Mouse (Mus musculus): Measurements from ENCODE around the gene 4930519P11Rik.

4930519P11Rik gene

DNA sequence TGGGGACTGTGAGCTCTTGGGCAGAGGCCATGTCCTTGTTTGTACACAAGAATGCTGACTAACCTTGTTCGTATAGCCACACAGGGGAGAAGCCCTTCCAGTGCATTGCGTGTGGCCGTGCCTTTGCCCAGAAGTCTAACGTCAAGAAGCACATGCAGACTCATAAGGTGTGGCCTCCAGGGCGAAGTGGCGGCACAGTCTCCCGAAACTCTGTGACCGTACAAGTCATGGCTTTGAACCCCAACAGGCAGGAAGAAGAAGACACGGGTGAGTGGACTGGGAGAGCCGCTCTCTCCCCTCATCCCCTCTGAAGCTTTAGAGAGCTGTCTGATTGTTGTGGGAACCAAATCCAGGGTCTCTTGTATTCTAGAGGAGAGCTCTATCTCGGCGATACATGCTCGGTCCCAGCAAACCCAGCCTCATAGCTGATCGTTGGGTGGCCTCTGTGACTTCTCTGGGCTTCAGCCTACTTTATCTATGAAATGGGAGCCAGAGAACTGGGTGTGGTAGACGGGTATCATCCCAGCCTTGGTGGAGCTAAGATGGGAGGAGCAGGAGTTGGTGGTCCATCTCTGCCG is 19.1 kb upstream of the 4930519P11Rik start:
- no peak for DNase-seq (ENCODE audit: low spot score)

DNA sequence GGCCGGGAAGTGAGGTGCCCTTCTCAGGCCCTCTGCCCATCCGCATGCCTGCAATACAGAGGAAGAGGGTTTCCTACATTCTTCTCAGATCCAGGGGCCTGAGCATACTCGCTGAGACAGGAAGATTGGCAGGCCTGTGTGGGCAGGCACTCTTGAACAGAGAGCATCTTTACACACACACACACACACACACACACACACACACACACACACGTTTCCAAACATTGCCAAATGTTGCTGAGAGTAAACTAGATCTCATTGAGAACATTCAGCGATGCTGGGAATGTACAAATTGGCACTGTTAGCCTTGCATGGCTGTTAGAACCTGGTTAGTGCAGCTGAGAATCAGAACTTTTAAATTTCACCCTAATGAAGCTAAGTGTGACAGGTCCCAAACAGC is 17.3 kb upstream of the 4930519P11Rik start:
- DNase-seq (ENCODE audit: low spot score) = no peak

DNA sequence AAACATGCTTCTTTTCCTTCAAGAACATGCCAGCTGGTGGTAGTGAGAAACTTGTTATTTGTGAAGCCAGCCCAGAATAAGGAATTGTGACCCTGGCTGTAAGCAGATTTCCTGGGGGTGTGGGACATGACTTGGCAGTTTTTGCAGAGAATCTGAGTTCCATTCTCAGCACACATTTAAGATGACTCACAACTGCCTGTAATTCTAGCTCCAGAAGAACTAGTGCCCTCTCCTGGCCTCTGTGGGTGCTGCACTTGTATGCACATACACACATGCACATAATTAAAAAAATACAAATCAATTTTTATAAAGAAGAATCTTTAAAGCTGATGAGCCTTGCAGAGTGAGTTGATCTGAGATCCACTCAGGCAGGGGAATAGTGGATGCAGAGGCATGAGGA is 10.9 kb upstream of the 4930519P11Rik start:
- no peak for DNase-seq (ENCODE audit: low spot score)

DNA sequence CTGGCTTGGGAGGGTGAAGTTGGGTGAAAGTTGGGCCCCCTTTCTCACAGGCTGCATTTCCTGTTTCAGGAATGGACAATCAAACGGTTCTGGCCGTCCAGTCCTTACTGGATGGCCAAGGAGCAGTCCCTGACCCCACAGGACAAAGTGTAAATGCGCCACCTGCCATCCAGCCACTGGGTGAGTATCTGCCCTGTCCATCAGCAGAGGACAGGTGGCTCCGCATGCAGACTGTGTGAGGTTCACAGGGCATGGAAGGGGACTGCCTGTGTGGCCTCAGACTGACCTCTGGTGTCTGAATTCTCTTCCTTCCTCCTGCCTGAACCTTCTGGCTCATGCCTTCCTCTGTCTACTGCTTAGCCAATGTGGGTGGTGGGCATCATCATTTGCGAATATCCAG is 8.4 kb upstream of the 4930519P11Rik start:
- no peak for DNase-seq (ENCODE audit: low spot score)

DNA sequence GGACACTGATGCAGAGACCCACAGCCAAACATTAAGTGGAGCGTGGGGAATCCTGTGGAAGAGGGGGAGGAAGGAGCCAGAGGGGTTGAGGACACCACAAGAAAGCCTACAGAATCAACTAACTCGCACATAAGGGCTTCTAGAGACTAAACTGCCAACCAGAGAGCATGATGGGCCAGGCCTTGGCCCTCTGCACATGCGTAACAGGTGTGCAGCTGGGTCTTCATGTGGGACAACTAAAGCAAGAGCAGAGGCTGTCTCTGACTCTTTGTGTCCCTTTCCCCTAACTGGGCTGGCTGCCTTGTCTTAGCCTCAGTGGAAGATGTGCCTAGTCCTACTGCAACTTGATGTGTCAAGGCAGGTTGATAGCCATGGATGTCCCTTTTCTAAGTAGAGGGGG is 3.8 kb upstream of the 4930519P11Rik start:
- DNase-seq (ENCODE audit: low spot score) = no peak

DNA sequence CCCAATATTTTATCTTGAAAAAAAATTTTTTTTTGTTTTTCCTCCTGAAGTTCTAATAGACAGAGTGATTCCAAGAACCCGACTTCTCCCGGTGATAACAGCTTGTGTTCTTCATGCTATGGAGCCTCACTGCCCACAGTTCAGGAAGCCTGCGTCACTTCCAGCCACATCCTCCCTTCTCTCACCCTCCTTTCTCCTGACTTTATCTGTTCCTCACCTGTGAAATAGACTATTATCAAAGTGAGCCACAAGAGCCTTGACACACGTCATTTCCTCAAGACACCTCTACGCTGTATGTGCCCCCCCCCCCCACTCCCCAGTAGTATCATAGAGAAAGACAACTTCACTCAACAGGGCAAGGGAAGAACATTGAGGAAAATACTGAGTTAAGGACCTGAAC is 2.4 kb upstream of the 4930519P11Rik start:
- DNase-seq (ENCODE audit: low spot score) = no peak

GRCm38 (mm10) chr2:154614841-154615576 is 1.8 kb upstream of the 4930519P11Rik start:
- no peak for DNase-seq (ENCODE audit: low spot score)

DNA sequence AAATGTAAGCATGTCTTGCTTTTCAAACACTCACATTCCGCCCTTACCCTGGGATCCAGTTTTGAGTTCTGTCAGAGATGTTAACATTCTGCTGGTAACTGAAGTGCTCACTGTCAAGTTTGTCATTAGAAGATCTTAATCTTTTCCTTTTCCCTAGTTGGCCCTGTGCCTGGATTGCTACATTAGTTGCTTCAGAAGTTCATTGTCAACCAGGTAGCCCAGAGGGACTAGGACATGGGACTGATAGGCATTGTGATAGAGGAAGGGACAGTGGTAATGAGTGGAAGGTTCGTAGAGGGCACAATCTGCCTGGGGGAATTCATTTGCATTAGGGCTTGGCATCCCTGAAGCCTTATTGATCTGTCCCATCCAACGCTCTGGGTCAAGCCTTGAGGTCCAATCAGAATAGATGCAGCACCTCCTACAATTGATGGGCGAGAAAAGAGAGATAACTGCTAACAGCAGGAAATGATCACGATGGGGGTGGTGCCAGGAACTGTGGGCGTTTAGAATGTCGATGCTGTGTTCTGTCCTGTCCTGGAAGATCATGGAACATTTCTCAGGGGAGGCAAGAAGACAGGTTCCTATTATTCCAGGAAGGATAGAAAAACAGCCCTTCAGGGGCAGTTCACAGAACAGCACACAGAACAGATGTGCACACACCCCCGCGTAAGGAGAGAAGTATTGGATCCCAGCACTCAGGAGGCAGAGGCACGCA is 4.0 kb downstream of the 4930519P11Rik start:
- DNase-seq (ENCODE audit: low spot score) = no peak

- DNase-seq (ENCODE audit: low spot score) = no peak
These were observed 6.3 kb downstream of the 4930519P11Rik start for GRCm38 (mm10) chr2:154606965-154607364.

DNA sequence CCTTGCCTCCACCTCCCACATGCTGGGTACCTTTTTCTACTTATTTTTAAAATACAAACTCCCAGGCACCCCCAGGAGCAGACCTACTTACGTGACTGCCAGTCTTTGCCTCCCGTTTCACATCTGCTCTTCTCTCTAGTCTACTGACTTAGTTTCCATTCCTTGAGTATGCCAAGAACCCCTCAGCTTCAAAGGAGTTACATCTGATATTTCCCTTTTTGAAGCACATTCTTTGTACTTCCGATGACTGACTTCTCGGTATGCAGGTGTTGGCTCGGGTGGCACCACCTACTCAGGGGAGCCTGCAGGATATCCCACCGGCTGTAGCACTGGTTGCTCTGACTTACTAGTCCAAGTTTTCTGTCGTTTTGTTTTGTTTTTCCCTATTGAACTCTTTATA is 9.1 kb downstream of the 4930519P11Rik start:
- no peak for DNase-seq (ENCODE audit: low spot score)

GRCm38 (mm10) chr2:154603638-154604153 is 9.5 kb downstream of the 4930519P11Rik start, which contains the start of gene Pxmp4:
Gene Pxmp4, minus strand, starts transcription at chr2:154603708.
- peak; percentile 100 for DNase-seq (ENCODE audit: low spot score)

- peak; percentile 66 for DNase-seq (ENCODE audit: low spot score)
These were observed 10.1 kb downstream of the 4930519P11Rik start for GRCm38 (mm10) chr2:154603007-154603637.

DNA sequence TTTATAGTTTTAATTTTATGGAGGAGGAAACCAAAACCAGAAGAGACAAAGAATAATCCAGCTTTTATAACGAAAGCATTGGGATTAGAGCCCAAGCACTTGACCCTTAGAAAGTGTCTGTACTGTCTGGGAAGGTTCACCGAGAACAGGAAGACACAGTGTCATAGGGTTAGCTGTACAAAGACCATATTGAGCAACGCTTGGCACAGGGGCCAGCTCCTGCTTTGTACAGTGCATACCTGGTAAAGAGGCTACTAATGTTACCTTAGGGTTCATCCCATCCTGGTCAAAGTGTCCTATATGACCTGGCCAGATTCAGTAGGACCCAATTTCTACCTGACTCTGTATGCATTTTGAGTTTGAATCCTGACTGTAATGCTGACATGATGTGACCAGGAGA is 11.9 kb downstream of the 4930519P11Rik start:
- DNase-seq (ENCODE audit: low spot score) = peak; percentile 71

DNA sequence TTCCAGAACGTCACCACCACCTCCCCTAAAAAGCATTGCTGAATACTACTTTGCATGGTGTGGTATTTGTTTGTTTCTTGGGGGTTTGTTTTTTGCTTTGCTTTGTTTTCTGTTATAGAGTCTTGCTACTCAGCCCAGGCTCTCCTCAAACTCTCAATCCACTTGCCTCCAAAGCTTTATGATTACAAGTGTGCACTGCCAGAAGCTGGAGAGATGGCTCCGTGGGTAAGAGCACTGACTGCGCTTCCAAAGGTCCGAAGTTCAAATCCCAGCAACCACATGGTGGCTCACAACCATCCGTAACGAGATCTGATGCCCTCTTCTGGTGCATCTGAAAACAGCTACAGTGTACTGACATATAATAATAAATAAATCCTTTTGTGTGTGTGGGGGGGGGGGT is 12.7 kb downstream of the 4930519P11Rik start:
- no peak for DNase-seq (ENCODE audit: low spot score)

- DNase-seq (ENCODE audit: low spot score) = no peak
These were observed 15.8 kb downstream of the 4930519P11Rik start for GRCm38 (mm10) chr2:154597399-154597798.

DNA sequence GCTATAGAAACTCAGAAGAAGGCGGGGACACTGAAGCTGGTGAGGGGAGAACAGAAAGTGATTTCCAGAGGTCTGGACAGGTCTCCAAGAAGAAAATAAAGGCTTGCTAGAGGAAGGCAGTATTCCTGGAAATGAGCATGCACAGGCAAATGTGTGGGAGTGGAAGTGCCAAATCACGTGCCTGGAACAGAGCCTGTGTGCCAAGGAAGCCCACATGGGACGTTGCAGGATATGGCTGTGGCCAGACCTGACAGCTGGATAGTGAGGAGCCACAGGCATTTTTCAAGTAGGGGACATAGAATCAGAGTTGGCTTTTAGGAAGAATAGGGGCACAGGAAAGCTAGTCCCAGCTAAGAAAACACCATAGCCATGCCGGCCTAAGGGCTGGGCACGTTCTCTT is 17.5 kb downstream of the 4930519P11Rik start:
- peak; percentile 42 for DNase-seq (ENCODE audit: low spot score)

DNA sequence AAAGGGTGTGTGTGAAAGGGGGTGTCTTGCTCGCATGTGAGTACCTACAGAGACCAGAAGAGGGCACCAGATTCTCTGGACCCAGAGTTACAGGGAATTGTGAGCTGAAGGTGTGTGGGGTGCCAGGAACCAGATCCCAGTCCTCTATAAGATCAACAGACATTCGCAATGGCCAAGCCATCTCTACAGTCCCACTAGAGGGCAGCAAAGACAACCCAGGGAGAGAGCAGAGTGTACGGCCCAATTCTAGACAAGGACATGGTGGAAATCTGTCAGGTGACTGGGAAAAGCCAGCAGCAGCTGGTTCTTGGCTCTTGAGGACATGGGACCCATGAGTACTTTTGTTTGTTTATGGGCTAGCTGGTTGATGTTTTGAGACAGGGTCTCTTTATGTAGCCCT is 20.2 kb downstream of the 4930519P11Rik start:
- DNase-seq (ENCODE audit: low spot score) = peak; percentile 63

DNA sequence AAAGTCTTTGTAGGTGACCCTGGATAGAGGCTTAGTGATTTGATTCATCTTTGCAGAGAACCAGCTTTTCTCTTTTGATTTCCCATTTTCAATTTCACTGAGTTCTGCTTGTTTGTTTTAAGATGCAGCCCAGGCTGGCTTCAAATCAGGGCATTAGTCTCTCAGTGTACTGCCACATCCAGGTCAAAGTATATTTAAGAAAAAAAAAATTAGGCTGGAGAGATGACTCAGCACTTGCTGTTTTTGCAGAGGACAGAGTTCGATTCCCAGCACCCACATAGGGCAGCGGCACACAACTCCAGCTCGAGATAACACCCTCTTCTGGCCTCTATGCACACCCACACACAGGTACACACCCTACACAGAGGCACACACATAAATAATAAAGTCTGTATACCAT is 22.0 kb downstream of the 4930519P11Rik start:
- peak; percentile 64 for DNase-seq (ENCODE audit: low spot score)

DNA sequence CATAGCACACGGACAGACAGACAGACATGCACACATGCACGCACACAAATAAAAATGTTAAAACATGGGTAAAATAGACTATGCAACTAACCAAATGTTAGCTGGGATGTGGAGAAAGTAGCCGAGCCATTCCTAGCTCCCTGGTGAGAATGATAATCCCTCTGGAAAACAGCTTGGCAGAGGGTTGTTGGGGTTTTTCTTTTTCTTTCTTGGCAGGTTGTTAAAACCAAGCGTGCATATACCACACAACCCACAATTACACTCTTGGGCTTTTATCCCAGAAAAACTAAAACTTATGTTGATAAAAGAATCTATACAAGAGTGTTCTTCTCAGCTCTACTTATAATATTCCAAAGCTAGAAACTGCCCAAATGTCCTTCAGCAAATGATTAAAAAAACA is 24.2 kb downstream of the 4930519P11Rik start:
- no peak for DNase-seq (ENCODE audit: low spot score)

DNA sequence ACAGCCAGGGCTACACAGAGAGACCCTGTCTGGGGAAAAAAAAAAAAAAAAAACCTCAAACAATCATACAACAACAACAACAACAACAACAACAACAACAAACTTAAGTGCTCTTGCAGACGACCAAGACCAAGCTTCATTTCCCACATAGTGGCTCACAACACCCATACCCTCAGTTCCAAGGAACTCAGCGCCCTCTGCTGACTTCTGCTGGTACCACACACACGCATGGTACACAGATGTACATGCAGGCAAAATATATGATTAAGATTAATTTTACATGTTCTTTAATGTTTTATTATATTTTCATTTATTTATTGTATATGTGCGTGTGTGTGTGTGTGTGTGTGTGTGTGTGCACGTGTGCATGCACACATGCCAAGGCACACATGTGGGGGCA is 26.8 kb downstream of the 4930519P11Rik start:
- DNase-seq (ENCODE audit: low spot score) = peak; percentile 54

DNA sequence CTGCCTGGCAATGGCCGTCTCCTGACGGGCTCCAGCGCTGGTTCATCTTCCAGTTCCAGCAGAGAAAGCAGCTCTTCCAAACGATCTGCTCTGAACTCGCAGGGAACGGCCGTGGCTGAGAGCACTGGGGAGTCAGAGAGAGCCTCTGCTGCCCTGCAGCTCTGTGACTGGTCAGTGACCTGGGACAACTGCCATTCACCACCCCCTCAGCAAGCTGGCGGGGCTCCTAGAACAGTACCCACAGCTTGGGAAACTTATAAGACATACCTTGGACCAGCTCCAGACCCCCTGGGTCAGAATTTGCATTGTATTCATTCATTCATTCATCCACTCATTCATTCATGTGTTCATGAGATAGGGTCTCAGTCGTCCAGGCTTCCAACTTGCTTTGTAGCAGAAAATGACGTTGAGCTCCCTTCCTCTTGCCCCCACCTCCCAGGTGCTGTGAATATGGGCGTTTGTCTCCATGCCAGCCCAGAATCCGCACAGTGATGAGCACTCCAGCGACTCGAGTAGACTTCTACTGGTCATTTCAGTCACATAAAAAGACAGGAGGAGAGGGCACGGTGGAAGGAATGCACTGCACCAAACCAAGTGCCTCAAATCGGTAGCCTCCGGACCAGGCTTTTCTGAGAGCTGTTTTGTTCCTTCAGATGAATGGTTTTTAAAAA is 28.2 kb downstream of the 4930519P11Rik start:
- DNase-seq (ENCODE audit: low spot score) = peak; percentile 56

Data from adipocyte (in vitro differentiated cells).